ENCODE assay signal across 9 mouse cellular contexts in genomic region chr11:89058515-89059270, GRCm38 (mm10). TPM values are rescaled to one million over a fixed set of nuclear protein-coding genes. Genes with fewer than 3 reads are reported as not detected.
DNase-seq lines count a peak whose midpoint lies in the region; ATAC-seq lines count a peak whose summit lies in the region.
"Had no signal": no experiment of that assay in that cellular context is flagged by ENCODE, and none has a peak within 500 bp of the region (broad histone marks: within the 10 kb centered on the region; RNA-seq: fewer than 3 reads in every experiment).

No protein-coding gene starts in this region.

- H3K4me1 ChIP-seq in heart, embryonic 15.5 days (replicated peaks) = peaks cover 43% of the 10 kb centered on the region
- H3K4me1 ChIP-seq in neural tube, embryonic 15.5 days = peaks cover 32% of the 10 kb centered on the region

- H3K4me2 ChIP-seq in heart, embryonic 15.5 days = peak overlapping the region; percentile 91
- peak overlapping the region; percentile 89 for H3K4me2 ChIP-seq in neural tube, embryonic 15.5 days

- peak overlapping the region; percentile 82 for H3K27ac ChIP-seq in heart, embryonic 15.5 days
- no peak overlapping the region for H3K27ac ChIP-seq in neural tube, embryonic 15.5 days (replicated peaks)

- peak overlapping the region; percentile 85 for H3K4me3 ChIP-seq in heart, embryonic 15.5 days
- peak overlapping the region; percentile 97 for H3K4me3 ChIP-seq in neural tube, embryonic 15.5 days (replicated peaks)

- H3K36me3 ChIP-seq in heart, embryonic 15.5 days = peaks cover 11% of the 10 kb centered on the region; the same call in 1 of the 2 replicates
- H3K36me3 ChIP-seq in neural tube, embryonic 15.5 days = peaks cover 11% of the 10 kb centered on the region

- H3K9me3 ChIP-seq in heart, embryonic 15.5 days (replicated peaks) = no peaks in the 10 kb centered on the region
- H3K9me3 ChIP-seq in neural tube, embryonic 15.5 days (replicated peaks) = no peaks in the 10 kb centered on the region

- no peaks in the 10 kb centered on the region for H3K27me3 ChIP-seq in heart, embryonic 15.5 days
- no peaks in the 10 kb centered on the region for H3K27me3 ChIP-seq in neural tube, embryonic 15.5 days (replicated peaks)

- peak; percentile 31 for DNase-seq in embryo, embryonic 11 days
- no peak for DNase-seq in embryo, embryonic 9.5 days (ENCODE audit: extremely low spot score)
- DNase-seq in NIH3T3 (ENCODE audit: low read depth) (peak; percentile 55), liver (peak; percentile 38)
- DNase-seq in layer of hippocampus, postnatal 25 days (ENCODE audit: extremely low spot score in 1 of 2, low spot score in 1 of 2) = no peak
- no peak for DNase-seq in testis, postnatal 14 days (ENCODE audit: low spot score)

- WGBS in heart, embryonic 15.5 days = 63% methylated on average over 11 of the region's 11 CpGs
- WGBS in neural tube, embryonic 15.5 days = 66% methylated on average over 11 of the region's 11 CpGs

- peak overlapping the region; percentile 80; the same call in 1 of the 2 replicates for H3K9ac ChIP-seq in heart, embryonic 15.5 days
- peak overlapping the region; percentile 89 for H3K9ac ChIP-seq in neural tube, embryonic 15.5 days (replicated peaks)

- ATAC-seq in heart, embryonic 15.5 days (replicated peaks; ENCODE audit: insufficient number of reproducible peaks, insufficient read depth, low FRiP score, low read depth) = no peak
- ATAC-seq in neural tube, embryonic 15.5 days (ENCODE audit: low FRiP score) = no peak

RNA-seq across cellular contexts. Expression of gene Dgke, which starts 8.0 kb away (rescaled TPM):
- polyA plus RNA-seq in heart, embryonic 15.5 days (2015; fragmentation: Nextera tagmentation; extraction: Ambion mirVana) = 5.7 and 7.4 TPM in 2 replicates
- 16.0 and 17.5 TPM in 2 replicates for polyA plus RNA-seq in neural tube, embryonic 15.5 days (2015; fragmentation: Nextera tagmentation; extraction: Ambion mirVana)
- 10 to 100 TPM; 41.6 to 42.8 TPM for total RNA-seq in layer of hippocampus, postnatal 25 days (2021)

RNA-seq across cellular contexts. Expression of gene Gm525, which starts 14.9 kb away (rescaled TPM):
- polyA plus RNA-seq in heart, embryonic 15.5 days (2015; fragmentation: Nextera tagmentation; extraction: Ambion mirVana) = 1.1 and 5.0 TPM in 2 replicates
- polyA plus RNA-seq in neural tube, embryonic 15.5 days (2015; fragmentation: Nextera tagmentation; extraction: Ambion mirVana) = 9.3 TPM in 1 of 2 replicates, not detected in the other
- not detected for total RNA-seq in layer of hippocampus, postnatal 25 days (2021)
- total RNA-seq: adrenal gland, postnatal 36 days had no signal

RNA-seq across cellular contexts. Expression of gene Trim25, which starts 59.5 kb away (rescaled TPM):
- 14.3 and 21.6 TPM in 2 replicates for polyA plus RNA-seq in heart, embryonic 15.5 days (2015; fragmentation: Nextera tagmentation; extraction: Ambion mirVana)
- 5.5 and 13.7 TPM in 2 replicates for polyA plus RNA-seq in neural tube, embryonic 15.5 days (2015; fragmentation: Nextera tagmentation; extraction: Ambion mirVana)
- total RNA-seq in layer of hippocampus, postnatal 25 days (2021) = 1 to 10 TPM; 3.5 to 4.1 TPM

Comparison
In these comparisons a context has a peak if more than half of its experiments do, and no peak if none do; other contexts are left out.
1. DNase-seq: peak in embryo, embryonic 11 days (single experiment), NIH3T3 (single experiment) and liver (single experiment); none in embryo, embryonic 9.5 days (single experiment), layer of hippocampus, postnatal 25 days (0 of 2) and testis, postnatal 14 days (single experiment).